Mouse (Mus musculus) ovary, adult 18-20 months (tissue): ENCODE measurements around the gene Spaca4.

Source experiments
- DNase-seq: peaks from one replicate; pipeline ENCODE4 v3.0.0; 2022; ENCODE audit warnings: low spot score, mixed read lengths

Gene Spaca4

DNA sequence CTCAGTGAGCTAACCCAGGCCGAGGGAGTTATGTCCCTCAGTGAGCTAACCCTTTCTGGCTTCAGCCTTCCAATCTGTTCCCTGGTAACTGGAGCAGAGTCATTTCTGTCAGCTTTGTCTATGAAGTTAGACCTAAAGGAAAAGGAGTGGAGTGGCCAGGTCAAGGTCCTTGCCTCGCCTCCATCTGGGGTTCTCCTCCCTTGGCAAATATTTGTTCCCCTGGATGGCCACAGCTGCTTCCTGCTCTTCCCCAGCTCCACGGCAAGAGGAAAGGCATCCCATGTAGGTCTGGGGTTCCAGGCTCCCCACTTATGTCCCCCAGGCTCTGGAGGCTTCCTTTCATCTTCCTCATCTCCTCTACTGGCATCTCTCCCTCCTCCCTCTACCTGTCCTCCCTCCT, 2.0 kb upstream of the Spaca4 start:
- DNase-seq = no peak

DNA sequence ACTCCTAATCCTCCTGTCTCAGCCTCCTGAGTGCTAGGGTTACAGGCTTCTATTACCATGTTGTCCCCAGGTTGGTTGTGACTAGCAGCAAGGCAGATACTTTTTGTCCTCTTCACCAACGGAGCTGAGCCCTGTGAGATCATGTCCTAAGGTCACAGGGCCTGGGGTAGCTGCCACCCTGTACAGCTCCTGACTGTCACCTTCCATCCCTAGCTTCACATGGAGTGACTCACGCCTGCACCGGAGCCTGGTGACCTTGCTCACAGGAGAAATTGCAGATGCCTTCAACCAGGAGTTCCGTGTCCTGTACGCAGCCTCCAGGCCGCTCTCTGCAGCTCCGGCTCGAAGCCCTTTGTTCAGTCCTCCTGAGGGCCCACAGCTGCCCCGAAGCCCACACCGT, 806 bp upstream of the Spaca4 start:
- DNase-seq = no peak

DNA sequence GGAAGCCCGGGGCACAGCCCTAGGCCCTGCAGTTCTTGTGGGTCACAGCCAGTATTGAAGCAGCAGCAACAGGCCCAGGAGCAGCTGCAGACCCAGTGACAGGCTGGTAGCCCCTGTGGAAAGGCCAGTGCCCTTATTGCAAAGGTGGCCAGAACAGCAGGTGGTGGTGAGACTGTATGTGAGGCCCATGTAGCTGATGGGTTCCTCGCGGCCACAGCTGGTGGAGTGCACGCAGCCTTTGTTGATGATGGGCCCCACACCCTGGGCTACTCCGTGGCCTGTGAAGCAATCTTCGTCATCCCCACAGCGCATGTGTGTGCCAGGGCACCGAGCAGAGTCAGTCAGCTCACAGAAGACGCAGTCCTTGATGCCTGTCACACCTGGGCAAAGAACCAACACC, 462 bp downstream of the Spaca4 start:
- no peak for DNase-seq

DNA sequence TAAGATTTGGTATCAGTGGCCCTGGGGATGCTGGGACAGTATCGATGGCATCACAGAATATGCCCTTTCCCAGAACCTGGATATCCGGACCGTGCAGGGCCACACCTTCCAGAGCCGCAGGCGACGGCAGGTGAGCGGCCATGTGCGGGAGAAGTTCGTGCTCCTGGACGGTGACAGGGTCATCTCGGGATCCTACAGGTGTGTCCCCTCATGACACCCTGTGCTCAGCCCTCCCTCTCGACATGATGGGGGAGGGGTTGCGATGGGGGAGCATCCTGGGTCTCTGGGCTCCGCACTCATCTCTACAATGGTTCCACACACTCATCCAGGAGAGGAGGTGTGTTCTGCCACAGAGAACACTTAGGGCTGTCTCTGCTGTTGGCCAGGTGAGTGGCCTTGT, 1.8 kb downstream of the Spaca4 start:
- no peak for DNase-seq

DNA sequence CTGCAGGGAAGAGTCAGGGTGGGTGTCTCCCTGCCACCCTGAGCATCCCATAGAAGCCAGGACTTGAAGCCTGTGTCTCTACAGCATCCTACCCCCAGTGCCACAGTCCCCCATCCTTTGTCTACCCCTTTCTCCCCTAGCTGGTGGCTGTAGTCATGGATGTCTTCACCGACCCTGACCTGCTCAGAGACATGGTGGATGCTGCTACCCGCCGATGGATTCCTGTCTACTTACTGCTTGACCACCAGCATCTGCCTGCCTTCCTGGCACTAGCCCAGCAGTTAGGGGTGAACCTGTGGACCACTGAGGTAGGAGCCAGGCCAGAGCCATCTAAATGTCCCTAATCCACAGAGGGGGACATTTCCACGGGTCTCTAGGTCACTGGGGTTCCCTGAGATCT, 2.3 kb downstream of the Spaca4 start:
- no peak for DNase-seq

DNA sequence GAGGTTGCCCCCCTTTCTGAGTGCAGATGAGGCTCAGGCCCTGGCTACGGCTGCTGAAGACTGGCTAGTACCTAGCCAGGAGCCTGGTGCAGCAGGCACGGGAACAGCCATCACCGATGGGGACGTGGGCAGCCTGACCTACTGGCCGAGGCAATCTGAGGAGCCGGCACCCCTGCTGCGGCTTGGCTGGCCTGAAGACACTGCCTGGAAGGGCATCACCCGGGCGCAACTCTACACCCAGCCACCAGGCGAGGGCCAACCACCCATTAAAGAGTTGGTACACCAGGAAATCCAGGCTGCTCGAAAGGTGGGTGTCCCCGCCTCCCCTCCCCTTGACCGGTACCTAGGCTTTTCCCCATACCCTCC, 3.3 kb downstream of the Spaca4 start:
- no peak for DNase-seq

DNA sequence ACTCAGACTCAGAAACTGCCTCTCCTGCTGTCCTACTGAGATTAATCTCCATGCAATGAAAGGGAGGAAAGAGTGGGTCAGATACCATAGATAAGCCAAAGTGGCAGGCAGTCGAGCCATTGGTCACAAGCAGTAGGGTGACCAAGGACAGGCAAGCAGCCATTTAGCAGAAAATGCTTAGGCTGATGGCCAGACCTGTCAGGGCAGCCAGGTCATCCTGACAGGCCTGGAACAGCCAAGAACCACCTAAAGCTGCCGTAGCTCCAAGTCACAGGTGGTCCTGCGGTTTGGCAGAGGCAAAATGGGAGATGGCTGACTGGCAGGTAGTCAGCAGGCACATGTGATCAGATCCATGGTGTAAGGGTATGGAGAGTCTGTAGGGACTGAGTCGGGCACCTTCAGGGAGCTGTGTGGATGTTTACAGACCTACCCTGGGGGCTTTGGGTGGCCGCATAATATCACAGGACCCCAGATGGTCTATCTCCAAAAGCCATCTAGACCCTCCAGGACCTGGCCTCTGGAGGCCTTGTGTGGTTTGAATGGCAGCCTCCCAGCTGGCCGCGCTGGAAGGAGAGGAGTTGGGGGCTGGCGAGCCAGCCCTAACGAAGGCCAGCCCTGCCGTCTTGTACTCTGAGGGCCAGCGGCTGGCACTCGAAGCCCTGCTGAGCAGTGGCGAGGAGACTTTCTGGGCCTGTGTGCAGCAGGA, 3.8 kb downstream of the Spaca4 start:
- no peak for DNase-seq

DNA sequence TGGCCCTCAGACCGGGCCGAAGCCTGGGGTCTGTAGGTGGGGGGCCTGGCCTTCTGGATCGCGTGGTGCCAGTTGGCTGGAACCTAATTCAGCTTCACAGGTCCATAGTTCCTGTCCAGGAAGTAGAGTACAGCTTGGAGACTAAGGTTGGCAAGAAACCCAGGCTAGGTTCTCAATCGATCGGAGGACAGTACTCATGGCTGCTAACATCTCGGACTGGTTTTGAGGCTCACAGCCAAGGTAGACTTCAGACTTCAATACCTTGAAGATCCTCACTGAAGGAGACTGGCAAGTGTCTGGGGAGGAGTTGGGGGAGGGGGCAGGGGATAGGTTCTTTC, 4.4 kb downstream of the Spaca4 start:
- DNase-seq = no peak

DNA sequence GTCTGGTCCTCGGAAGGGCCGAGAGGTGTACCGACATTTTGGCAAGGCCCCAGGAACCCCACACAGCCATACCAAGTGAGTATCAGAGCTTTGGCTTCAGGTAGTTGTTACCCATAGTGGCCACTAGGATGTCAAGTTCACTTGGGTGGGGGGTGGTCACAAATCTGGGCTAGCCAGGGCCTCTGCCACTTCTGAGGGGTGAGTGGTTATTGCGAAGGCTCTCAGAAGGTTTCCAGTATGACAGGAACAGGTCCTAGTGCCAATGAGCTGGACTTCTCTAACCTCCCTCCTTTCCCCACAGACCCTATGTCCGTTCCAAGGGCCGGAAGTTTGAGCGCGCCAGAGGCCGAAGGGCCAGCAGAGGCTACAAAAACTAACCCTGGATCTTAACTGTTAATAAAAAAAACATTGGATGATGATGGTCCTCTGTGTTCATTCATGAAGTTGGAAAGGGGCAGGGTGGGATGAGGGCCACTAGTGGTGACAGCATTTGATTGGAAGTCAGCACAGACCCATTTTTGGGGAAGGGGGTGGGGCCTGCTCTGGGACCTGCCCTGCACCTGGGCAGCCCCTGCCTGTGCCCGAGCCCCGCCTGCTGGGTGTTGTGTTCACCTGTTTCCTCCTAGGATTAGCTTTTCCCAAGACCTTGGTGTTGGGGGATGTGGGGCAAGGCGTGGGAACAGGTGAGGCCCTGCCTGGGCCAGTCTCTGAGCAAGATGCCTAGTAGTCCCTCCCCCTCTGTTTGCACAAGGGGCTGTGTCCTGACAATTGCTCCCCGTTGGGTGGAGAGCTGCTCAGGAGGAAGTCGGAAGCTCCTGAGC, 5.0 kb downstream of the Spaca4 start, which contains the start of gene Fam83e:
Gene Fam83e (plus strand): TSS at position 800 of the 821 bp plus-strand sequence.
- no peak for DNase-seq

DNA sequence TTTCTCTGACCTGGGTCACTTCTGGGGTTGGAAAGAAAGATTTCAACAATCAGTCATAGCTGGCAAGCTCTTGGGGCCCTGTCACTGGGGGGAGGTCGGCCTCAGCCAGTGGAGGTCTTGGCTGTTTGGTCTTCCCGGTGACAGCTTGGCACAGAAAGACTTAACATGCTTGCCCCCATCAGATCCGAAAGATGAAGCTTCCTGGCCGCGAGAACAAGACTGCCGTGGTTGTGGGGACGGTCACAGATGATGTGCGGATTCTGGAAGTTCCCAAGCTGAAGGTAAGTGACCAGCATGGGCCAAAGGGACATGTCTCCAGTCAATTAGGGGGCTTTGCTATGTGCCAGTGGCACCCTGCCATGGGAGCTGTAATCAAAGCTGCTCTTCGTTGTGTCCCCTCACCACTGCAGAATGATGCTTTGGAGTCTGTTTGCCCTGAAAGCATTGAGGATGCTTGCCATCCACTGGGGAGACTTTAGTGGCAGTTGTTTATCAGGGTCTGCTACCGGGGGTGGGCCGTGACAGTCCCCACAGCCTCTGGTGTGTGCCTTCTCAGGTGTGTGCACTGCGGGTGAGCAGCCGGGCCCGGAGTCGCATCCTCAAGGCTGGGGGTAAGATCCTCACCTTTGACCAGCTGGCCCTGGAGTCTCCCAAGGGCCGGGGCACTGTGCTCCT, 5.7 kb downstream of the Spaca4 start:
- no peak for DNase-seq

DNA sequence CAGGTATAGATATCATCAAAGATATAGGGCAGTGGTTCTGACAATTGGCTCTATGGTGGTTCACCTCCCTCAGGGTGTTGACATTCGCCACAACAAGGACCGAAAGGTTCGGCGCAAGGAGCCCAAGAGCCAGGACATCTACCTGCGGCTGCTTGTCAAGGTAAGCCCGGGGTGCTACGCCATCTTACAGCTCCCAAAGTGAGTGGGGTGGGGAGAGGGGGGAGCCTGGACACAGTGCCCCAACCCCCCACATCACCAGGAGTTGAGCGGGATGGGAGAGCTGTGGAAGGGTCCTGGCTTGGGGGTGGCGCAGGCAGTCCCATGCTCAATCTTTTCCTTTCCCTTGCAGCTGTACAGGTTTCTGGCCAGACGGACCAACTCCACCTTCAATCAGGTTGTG, 6.4 kb downstream of the Spaca4 start:
- DNase-seq = no peak

DNA sequence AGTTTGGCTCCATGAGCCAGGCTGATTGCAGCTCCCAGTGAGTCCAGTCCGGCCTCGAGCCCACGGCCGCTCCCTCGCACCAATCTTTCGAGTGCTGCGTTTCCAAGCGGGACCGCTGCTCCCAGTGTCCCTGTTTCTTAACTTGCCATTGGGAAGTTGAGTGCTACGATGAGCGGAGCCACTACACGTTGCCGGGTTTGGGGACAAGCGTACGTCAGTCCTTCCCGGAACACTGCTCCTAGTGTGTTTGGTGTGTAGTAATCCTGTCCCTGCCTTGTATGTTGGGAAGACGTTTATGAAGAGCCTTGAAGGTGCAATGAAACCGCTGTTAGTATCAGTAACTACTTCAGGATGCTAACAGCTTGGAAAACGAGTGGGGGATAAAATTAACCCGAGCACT, 7.3 kb downstream of the Spaca4 start:
- no peak for DNase-seq

DNA sequence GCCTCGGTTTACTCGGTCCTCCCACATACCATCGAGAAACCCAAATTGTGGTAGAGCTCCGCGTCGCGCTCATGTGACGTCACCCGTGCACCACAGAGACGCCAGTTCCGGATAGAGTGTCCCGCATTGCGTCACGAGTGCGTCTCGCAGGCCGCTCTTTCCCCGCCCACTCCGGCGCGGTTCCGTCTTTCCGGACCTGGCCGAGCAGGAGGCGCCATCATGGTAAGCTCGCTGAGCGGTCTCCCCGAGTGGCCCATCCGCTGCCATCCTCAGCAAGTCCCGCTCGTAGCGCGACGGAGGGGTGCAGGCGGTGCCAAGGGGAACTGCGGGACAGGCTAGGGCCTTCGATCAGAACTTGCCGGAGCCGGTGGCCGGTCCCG, 7.7 kb downstream of the Spaca4 start, which contains the start of gene Sphk2:
Gene Sphk2 (minus strand): TSS at position 85 of the 380 bp plus-strand sequence.
- peak; percentile 97 for DNase-seq

DNA sequence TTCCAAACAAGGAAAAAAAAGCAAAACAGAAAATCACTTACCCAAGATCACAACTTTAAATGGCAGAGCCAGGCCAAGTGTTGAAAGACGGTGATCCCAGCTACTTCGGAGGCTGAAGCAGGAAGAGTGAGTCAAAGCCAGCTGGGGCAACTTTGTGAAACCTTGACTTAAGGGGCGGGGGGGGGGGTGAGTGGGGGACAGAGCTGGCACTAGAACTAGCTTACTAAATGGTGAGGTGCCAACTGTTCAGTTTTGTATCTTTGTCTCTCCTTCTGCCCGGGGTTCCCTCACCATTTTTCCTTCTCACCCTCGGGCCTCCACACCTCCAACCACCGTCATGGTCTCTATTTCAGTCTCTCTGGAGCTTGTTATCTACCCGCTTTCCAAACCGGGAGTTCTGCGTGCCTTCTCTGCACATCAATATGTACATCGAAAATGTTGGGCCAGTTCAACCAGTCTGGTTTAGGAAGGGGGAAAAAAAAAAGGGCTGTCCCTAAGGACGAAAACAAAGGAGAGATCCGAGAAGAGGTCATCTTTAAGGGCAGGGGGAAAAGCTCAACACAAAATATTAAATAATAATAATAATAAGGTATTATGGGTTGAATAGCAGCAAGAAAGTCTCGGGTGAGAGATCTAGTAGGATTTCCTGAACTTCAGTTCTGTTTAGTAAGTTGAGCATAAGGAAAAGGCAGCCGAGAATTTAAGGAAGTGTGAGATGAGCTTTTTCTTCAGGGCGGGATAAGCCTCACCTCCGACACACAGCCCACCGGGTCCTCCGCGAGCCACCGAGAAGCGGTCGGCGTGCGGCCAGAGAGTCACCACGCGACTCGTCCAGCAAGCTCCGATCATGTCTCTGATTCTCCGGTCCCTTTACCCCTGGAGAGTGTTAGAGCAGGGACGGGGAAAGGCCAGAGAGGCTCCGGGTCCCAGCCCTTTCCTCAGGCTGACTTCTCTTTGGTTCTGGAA, 8.4 kb downstream of the Spaca4 start:
- no peak for DNase-seq

DNA sequence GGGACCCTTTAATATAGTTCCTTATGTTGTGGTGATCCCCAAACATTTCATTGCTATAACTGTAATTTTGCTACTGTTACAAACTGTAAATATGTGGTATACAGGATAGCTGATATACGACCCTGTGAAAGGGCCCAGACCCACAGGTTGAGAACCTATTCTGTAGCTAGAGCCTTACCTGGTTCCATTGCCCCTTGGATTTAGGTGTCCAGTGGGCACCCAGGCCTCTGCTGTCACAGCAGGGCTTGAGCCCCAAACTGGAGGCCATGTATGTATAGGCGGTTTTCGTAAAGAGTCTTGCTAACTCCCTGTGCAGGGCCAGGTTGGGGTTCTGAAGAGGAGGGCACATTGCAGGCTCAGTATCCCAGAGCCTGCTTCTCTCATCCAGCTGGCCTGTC, 9.2 kb downstream of the Spaca4 start:
- no peak for DNase-seq

DNA sequence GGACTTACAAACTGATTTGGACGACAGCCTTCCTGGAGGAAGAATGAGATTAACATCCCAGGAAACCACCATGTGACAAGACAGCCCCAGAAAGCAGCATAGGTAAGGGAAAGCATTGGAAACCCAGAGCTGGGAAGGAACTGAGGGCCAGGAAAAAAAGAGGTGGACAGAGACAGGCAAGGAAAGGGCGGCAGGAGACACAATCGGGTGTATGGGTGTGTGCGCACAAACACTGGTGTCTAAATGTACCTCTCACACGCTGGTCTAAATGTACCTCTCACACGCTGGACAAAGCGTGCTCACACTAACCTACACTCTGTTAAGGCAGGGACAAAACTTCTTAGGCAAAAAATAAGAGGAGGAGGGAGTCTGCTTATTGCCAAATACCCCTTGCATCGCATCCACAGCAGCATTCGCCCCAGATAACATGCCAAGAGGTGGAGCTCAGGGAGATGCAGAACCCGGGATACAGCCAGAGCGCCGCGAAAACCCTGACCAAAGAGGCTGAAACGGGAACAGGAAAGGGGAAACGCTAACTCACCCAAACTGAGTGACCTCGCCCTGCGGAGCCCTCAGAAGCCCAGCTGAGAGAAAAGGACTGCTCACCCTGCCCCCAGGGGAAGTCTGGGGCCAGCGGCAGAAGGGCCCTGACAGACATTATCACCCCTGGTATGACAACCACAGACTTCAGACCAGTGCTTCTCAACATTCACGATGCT, 9.7 kb downstream of the Spaca4 start:
- DNase-seq = no peak

DNA sequence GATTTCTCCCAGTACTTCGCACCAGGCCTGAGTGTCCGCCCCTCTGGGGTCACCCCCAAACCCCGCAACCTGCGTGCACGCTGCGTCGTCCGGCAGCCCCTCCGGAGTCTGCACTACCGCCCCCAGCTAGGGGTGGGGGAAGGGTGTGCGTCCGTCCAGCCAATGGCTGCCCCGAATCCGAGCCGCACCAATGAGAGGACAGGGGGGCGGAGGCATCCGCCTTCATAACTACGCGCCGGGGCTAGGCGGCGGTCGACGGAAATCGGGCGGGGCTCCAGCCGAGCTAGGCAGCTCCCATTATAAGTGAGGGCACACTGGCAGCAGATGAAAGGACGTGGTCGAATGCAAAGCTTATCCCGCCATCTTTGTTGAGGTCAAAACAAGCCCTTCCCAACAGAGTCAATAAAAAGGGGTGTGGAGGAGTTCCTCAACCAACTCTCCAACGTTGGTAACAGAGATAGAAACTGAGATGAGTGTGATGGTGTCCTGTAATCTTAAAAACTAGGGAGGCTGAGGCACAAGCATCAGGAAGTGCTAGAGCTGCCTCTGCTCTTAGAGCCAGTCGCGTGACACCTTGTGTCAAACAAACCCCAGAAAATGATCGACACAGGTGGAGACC, 10.4 kb downstream of the Spaca4 start, which contains the start of gene Rpl18:
Gene Rpl18 (plus strand): TSS at position 368 of the 619 bp plus-strand sequence.
- peak; percentile 98 for DNase-seq

DNA sequence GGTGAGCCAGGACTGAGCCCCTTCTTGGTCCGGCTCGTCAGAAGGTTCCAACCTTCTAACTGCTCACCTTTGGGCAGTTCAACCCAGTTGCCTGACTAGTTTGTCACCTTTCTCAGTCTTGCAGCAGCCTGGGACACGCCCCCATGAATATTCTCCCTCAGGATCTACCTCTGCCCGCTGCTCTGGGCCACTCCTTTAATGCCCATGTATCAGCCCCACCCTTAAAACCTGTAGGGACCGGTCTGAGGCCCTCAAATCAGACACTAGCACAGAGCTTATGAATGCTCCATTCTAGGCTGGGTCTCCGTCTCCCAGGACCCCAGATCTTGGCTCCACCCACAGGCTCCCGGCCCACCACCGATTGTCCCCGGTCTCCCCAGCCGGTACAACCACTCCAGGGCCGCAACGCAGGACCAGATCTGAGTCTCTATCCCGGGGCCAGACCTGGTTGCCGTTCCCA, 11.0 kb downstream of the Spaca4 start:
- no peak for DNase-seq

DNA sequence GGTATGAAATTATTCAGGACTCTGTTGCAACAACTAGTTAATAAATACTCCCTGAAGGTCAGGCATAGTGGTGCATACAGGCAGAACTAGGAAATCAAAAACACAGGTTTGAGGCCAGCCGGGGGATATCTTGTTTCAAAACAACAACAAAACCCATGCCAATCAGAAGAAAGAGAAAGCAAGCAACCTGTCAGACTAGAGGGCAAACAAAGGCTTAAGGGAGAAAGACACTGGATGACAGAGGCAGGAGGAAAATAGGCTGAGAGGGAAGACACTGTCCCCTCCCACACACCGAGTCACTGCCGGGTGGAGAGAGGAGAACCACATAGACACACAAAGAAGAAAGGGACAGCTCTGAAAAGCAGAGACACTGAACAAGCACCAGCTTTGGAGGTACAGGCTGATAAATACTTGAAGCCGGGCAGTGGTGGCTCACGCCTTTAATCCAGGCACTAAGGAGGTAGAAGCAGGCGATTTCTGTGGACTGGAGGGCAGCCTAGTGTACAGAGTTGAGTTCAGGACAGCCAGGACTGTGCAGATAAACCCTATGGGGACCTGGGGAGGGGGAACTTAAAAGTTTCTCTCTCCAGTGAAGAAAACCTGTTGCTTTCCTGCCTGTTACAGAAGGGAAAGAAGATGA, 11.6 kb downstream of the Spaca4 start:
- no peak for DNase-seq

DNA sequence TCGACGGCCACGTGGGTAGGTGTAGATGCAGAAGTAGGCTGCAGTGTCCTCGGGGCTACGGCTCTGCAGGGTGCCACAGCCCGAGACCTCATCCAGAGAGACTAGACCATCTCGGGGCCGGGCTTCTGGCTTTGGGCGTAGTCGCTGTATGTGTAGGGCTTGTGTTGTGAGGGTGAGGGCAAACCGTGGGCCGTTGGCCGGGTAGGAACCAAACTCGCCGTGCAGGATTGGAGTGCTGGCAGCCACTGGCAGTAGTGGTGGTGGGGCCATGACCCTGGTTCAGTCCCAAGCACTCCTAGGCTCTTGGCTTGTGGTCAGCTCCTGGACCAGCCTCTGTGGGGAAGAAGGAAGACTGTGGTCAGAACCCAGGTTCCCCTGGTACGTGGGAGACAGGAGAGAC, 12.2 kb downstream of the Spaca4 start:
- no peak for DNase-seq
